Mouse (Mus musculus) thymus, postnatal 4 days (tissue): ENCODE results near the gene Nkd2.

Experiments used
- DNase-seq: peaks from one replicate; pipeline ENCODE4 v3.0.0; 2021

The Nkd2 gene

GRCm38 (mm10) chr13:73847465-73847836, at the start of gene Nkd2:
Gene Nkd2, minus strand, starts transcription at chr13:73847631.
- peak; percentile 95 for DNase-seq

- no peak for DNase-seq
Observed at GRCm38 (mm10) chr13:73892493-73893178, 45.2 kb upstream of the Nkd2 start.

GRCm38 (mm10) chr13:73887415-73887874, 40.0 kb upstream of the Nkd2 start:
- DNase-seq, result no peak

- no peak for DNase-seq
Observed at GRCm38 (mm10) chr13:73886601-73887000, 39.2 kb upstream of the Nkd2 start.

GRCm38 (mm10) chr13:73886066-73886465, 38.6 kb upstream of the Nkd2 start:
- DNase-seq, result no peak

GRCm38 (mm10) chr13:73885656-73886055, 38.2 kb upstream of the Nkd2 start:
- DNase-seq, result no peak

- DNase-seq, result no peak
Observed at GRCm38 (mm10) chr13:73881347-73881746, 33.9 kb upstream of the Nkd2 start.

- peak; percentile 93 for DNase-seq
Observed at GRCm38 (mm10) chr13:73879824-73880223, 32.4 kb upstream of the Nkd2 start.

GRCm38 (mm10) chr13:73872159-73872558, 24.7 kb upstream of the Nkd2 start:
- DNase-seq, result no peak

- peak; percentile 67 for DNase-seq
Observed at GRCm38 (mm10) chr13:73846589-73847464, 604 bp downstream of the Nkd2 start.

GRCm38 (mm10) chr13:73842696-73843095, 4.7 kb downstream of the Nkd2 start:
- no peak for DNase-seq

GRCm38 (mm10) chr13:73839740-73840139, 7.7 kb downstream of the Nkd2 start:
- DNase-seq, result no peak

GRCm38 (mm10) chr13:73839137-73839548, 8.3 kb downstream of the Nkd2 start:
- DNase-seq, result no peak

- DNase-seq, result no peak
Observed at GRCm38 (mm10) chr13:73837708-73838107, 9.7 kb downstream of the Nkd2 start.

GRCm38 (mm10) chr13:73836491-73836890, 10.9 kb downstream of the Nkd2 start:
- DNase-seq, result no peak

- no peak for DNase-seq
Observed at GRCm38 (mm10) chr13:73835791-73836190, 11.6 kb downstream of the Nkd2 start.

GRCm38 (mm10) chr13:73833809-73834208, 13.6 kb downstream of the Nkd2 start:
- no peak for DNase-seq

- DNase-seq, result peak; percentile 78
Observed at GRCm38 (mm10) chr13:73831486-73831885, 15.9 kb downstream of the Nkd2 start.

- DNase-seq, result no peak
Observed at GRCm38 (mm10) chr13:73827243-73827642, 20.2 kb downstream of the Nkd2 start.

GRCm38 (mm10) chr13:73823711-73824110, 23.7 kb downstream of the Nkd2 start:
- DNase-seq, result no peak

GRCm38 (mm10) chr13:73822187-73822800, 25.1 kb downstream of the Nkd2 start:
- DNase-seq, result peak; percentile 84

GRCm38 (mm10) chr13:73821251-73821650, 26.2 kb downstream of the Nkd2 start:
- no peak for DNase-seq

- no peak for DNase-seq
Observed at GRCm38 (mm10) chr13:73818921-73819320, 28.5 kb downstream of the Nkd2 start.

GRCm38 (mm10) chr13:73816338-73816737, 31.1 kb downstream of the Nkd2 start:
- DNase-seq, result no peak
